Mouse (Mus musculus) thymus, adult 2 months (tissue): ENCODE measurements around the gene Akr1b8.

Experiments used
- CTCF ChIP-seq: fragments of 200-500 bp; IDR thresholded peaks from 2 replicates; pipeline ENCODE4 v1.5.1; 2012; ENCODE audit warnings: mild to moderate bottlenecking, control low read depth, low read length, moderate library complexity, borderline replicate concordance; ENCODE audit not compliant: control insufficient read depth, poor library complexity, insufficient read depth; ENCODE audit errors: extremely low read depth
- POLR2A ChIP-seq: fragments of 200-500 bp; IDR thresholded peaks from 2 replicates; pipeline ENCODE4 v1.6.1; 2012; ENCODE audit warnings: mild to moderate bottlenecking, low read length, control low read depth, moderate library complexity; ENCODE audit not compliant: control insufficient read depth, poor library complexity, insufficient read depth; ENCODE audit errors: extremely low read depth

DNA sequence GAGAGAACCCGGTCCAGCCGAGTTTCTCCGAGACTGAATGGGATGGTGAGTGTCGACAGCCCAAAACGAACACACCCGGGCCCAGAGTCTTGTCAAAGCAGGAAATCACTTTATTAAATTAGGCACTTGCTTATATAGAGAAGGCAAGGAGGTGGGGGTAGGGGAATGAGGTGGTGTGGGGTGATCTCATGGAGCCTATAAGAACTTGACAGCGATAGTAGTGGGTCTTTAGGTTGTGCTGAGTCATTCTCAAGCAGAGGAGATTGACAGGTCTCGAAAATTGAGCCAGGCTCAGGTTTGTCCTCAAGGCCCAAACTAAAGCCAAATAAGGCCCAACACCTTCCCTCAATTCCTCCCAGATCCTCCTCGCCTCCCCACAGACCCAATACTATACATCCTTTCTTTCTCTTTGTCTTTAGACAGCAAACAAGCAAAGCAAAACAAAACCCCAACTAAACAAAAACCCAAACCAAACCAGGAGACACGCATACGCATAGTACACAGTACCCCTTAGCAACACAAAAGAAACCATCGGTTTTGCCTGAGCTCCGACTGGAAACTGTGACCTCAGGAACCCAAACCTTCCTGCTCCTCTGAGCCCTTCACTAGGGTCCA is 45.8 kb downstream of the Akr1b8 start:
- TF ChIP-seq CTCF (no peak), POLR2A (no peak)
